Mouse (Mus musculus): ENCODE measurements at regions not wholly inside any gene's neighbourhood (a gene's known extent, or its start where the extent isn't known, plus 50 kb on each side); places are given as distances from the start of the nearest gene placed in this dataset.

DNA sequence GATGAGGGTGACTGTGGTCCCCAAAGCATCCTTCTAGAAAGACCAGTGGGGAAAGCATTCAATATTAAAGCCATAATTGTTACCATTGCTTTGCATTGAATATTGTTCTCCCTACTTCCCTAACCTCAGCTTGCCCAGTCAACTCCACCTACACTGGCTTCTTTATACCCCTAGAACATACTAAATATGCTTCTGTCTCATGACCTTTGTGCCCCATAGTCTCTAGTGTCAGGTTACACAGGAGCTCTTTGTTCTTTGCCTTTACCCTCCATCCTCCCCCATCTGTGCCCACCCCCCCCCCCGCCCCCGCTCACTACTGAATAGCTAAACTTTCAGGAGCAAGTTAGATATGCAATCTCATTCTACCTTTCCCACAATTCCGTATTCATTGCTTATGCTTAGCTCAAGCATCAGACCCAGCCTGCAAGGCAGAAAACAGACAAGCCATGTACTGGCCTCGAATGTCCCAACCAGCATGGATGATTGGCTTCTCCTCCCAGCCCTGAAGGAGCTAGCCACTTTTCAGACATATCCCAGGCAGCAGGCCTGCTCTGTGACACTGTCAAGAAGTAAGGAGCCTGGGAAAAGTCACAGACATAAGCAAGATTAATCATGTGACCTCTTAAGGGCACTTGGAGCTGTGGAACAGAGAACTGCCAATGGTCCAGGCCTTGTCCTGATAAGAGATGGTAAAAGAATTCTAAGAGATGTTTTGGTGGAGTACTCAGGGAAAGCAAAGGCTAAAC, 410.4 kb downstream of the Insc start:
- Histone ChIP-seq H3K4me3 (ENCODE audit: insufficient read depth, low read length) (no peak overlapping the region), H3K27ac (ENCODE audit: insufficient read depth, low read length) (no peak overlapping the region), H3K4me1 (ENCODE audit: control insufficient read depth, insufficient read depth, low read length) (no peaks in the 10 kb centered on the region)
- no peak for TF ChIP-seq POLR2A (IDR thresholded peaks at IDR 0.05; ENCODE audit: low read depth, low read length)
- no peak for TF ChIP-seq CTCF (IDR thresholded peaks at IDR 0.05; ENCODE audit: borderline replicate concordance, insufficient read depth, low read length)

DNA sequence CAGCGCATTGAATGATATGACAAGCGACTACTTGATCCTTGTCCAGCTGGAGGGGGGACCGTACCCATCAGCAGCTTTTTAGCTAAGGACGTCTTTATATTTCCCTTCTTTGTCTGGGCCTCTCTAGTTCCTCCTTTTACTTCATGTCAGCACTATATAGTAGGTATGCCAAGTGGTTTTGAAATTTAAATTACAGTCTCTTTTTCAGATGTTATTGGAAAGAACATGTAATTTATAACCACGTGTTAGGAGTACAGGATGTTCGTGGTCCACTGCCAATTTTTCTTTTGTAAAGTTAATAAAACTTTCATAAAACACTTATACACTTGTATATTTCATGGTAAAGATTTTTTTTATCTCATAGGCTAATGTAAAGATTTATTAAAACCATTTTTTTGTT, 426.5 kb downstream of the Insc start:
- Histone ChIP-seq H3K4me3 (ENCODE audit: insufficient read depth, low read length) (no peak overlapping the region), H3K27ac (ENCODE audit: insufficient read depth, low read length) (no peak overlapping the region)
- no peak for TF ChIP-seq POLR2A (IDR thresholded peaks at IDR 0.05; ENCODE audit: low read depth, low read length)
- no peak for TF ChIP-seq CTCF (IDR thresholded peaks at IDR 0.05; ENCODE audit: borderline replicate concordance, insufficient read depth, low read length)

DNA sequence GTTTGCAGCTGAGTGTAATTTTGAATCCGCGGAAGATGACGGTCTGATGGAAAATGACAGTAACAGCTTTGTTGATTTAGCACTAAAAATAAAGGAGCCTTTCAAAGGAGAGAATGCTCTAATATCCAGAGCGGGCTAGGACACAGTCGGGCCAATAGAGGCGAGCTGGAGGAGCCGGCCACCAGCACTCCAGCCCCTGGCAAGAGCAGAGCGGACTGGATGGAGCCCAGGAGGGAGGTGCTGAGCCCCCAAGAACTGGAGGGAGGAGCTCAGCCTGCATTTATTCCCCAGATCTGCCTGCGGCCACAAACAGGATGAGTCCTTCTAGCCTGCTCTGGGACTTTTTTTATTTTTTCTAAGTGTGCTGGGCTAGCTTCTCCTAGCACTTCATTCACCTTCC, 426.9 kb downstream of the Insc start:
- TF ChIP-seq POLR2A (IDR thresholded peaks at IDR 0.05; ENCODE audit: low read depth, low read length) (no peak), CTCF (IDR thresholded peaks at IDR 0.05; ENCODE audit: borderline replicate concordance, insufficient read depth, low read length) (no peak)
- H3K4me1 ChIP-seq (ENCODE audit: control insufficient read depth, insufficient read depth, low read length), result no peaks in the 10 kb centered on the region
- H3K4me3 ChIP-seq (ENCODE audit: insufficient read depth, low read length), result no peak overlapping the region
- H3K27ac ChIP-seq (ENCODE audit: insufficient read depth, low read length), result no peak overlapping the region

More for the DNA sequence above, 426.5 kb downstream of the Insc start:
- no peaks in the 10 kb centered on the region for H3K4me1 ChIP-seq (ENCODE audit: control insufficient read depth, insufficient read depth, low read length)

DNA sequence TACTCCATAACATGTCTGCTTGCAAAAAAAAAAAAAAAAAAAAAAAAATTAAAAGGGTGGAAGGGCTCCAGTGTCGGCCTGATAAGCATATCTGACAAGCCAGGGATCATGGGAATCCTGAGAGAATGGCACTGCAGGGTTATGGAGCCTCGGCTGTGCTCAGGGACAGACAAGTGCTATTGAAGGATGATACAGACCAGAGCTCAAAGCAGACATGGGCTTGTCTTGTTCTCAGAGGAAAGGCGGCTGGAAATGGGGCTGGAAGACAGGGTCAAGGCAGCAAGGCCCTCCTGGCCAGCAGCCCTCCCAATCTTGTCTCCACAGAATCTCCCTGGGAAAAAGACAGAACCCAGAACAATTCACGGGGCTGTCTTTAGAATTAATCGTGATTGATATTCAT, 449.0 kb downstream of the Insc start:
- TF ChIP-seq POLR2A (IDR thresholded peaks at IDR 0.05; ENCODE audit: low read depth, low read length), result no peak
- no peak for TF ChIP-seq CTCF (IDR thresholded peaks at IDR 0.05; ENCODE audit: borderline replicate concordance, insufficient read depth, low read length)
- no peak overlapping the region for H3K27ac ChIP-seq (ENCODE audit: insufficient read depth, low read length)

DNA sequence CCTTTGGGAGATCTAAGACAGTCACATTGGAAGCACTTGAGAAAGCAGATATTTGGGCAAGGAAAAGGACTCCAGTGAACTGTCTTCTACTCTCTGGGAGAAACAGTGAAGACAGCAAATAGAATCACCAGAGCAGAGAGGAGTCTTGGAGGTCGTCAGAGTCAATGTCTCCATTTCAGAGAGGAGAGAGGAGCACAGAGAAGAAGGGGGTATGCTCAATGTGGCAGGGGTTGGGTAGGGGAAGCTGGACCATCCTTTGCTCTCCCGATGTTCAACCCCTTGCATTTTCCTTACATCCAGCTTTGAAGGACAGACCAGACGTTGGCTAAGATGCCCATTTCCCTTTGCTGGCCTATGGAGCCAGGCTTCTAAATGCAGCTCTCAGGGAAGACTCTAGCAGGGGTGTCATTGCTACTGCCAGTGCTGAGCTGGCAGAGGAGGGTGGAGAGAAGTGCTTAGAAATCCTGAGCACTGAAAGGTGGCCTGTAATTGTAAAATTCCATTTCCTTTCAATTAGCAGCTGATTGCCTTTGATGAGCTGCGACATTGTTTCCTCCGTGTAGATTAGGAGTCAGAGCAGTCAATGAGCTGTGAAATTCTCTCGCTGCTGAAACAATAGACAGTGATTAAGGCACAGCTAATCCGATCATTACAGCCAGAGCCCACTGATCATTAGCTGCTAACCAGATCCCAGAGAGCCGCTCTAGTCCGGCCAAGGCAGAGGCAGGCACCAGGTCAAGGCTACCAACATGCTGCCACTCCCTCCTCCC, 449.7 kb downstream of the Insc start:
- H3K4me1 ChIP-seq (ENCODE audit: control insufficient read depth, insufficient read depth, low read length), result no peaks in the 10 kb centered on the region
- TF ChIP-seq POLR2A (IDR thresholded peaks at IDR 0.05; ENCODE audit: low read depth, low read length) (no peak), CTCF (IDR thresholded peaks at IDR 0.05; ENCODE audit: borderline replicate concordance, insufficient read depth, low read length) (no peak)
- H3K27ac ChIP-seq (ENCODE audit: insufficient read depth, low read length), result no peak overlapping the region
- H3K4me3 ChIP-seq (ENCODE audit: insufficient read depth, low read length), result no peak overlapping the region

More for the DNA sequence above, 449.0 kb downstream of the Insc start:
- H3K4me1 ChIP-seq (ENCODE audit: control insufficient read depth, insufficient read depth, low read length), result no peaks in the 10 kb centered on the region
- no peak overlapping the region for H3K4me3 ChIP-seq (ENCODE audit: insufficient read depth, low read length)

DNA sequence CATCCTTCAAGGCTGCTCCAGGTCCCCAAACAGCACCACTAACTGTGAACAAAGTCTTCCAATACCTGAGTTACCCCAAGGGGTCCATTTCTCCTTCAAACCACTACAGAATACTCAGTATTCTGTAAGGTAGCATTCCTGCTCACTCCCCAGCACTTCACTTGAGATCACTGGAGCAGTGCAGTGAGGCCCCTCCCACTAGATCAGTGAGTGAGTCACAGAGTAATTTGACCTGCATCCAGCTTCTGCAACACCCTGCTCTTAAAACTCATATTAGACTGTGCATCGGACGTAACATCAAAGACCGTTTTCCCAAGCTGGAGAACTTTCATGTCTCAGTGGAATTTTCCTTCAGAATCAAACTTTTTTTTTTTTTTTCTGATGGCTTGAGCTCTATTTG, 461.4 kb downstream of the Insc start:
- Histone ChIP-seq H3K27ac (ENCODE audit: insufficient read depth, low read length) (no peak overlapping the region), H3K4me3 (ENCODE audit: insufficient read depth, low read length) (no peak overlapping the region), H3K4me1 (ENCODE audit: control insufficient read depth, insufficient read depth, low read length) (no peaks in the 10 kb centered on the region; the same call in 1 of the 2 replicates)
- TF ChIP-seq CTCF (IDR thresholded peaks at IDR 0.05; ENCODE audit: borderline replicate concordance, insufficient read depth, low read length), result no peak
- no peak for TF ChIP-seq POLR2A (IDR thresholded peaks at IDR 0.05; ENCODE audit: low read depth, low read length)

DNA sequence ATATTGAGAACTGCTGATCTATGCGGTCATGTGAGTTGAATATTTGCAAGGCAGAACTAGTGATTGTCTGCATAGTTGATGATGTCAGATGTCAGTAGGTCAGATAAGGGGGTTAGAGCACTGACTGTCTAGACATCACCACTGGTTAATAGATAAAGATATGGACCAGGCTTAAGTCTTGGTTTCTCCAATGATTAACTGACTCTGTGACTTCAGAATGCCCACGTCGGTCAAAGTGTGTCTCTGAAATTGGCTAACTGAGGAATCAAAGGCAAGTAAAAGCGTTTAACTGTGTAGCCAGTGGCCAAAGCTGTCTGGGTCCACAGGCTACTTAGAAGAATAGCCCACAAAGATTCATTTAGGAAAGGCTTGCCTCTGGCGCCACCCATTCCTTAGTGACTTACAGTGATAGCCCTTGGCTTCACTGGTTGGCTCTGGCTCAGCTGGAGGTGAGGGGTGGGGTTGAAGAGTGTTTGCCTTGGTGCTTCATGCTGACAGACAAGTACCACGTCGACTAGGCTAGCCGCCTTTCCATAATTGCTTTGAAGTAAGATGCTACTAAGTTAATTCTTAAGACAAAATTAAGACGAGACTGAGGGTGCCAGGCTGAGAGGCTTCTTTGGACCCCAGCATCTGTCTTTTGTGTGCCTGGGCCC, 463.1 kb downstream of the Insc start:
- Histone ChIP-seq H3K27ac (ENCODE audit: insufficient read depth, low read length) (no peak overlapping the region), H3K4me1 (ENCODE audit: control insufficient read depth, insufficient read depth, low read length) (no peaks in the 10 kb centered on the region; the same call in 1 of the 2 replicates), H3K4me3 (ENCODE audit: insufficient read depth, low read length) (no peak overlapping the region)
- TF ChIP-seq CTCF (IDR thresholded peaks at IDR 0.05; ENCODE audit: borderline replicate concordance, insufficient read depth, low read length) (no peak), POLR2A (IDR thresholded peaks at IDR 0.05; ENCODE audit: low read depth, low read length) (no peak)

DNA sequence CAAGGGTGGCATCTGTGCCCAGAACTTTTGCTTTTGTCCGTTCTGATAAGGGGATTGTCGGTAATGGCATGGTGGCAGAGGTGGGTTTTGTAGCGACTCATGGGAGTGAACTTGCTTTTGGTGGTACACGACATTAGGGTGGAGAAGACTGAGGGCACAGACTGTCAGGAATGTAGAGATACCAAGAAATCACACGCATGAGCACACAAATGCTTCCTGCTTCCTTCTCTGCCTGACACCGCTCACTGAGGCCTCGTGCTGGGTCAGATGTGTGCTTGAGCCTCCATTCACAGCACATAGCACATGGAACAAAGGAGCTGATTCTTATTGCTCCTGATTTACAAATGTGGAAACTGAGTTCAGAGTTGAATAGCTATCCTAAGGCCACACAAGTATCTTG, 465.3 kb downstream of the Insc start:
- Histone ChIP-seq H3K4me3 (ENCODE audit: insufficient read depth, low read length) (no peak overlapping the region), H3K27ac (ENCODE audit: insufficient read depth, low read length) (no peak overlapping the region), H3K4me1 (ENCODE audit: control insufficient read depth, insufficient read depth, low read length) (no peaks in the 10 kb centered on the region; the same call in 1 of the 2 replicates)
- TF ChIP-seq CTCF (IDR thresholded peaks at IDR 0.05; ENCODE audit: borderline replicate concordance, insufficient read depth, low read length), result no peak
- TF ChIP-seq POLR2A (IDR thresholded peaks at IDR 0.05; ENCODE audit: low read depth, low read length), result no peak

DNA sequence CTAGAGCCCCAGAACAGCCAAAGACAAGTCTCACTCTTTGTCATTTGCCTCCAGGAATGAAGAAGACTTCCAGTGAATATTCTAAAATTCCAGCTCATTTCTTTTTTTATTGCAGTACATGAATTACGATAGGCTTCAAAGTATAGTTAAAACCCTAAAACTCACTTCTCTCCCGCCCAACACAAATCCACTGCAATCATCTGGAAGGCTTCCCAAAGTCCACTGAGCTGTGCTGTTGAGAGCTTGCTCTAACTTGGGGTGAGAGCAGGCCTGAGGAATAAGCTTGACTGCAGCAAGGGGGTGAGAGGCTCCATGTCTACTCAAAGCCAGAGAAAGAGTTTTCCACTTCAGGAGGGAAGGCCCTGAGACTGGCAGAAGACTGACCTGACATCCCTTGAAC, 466.5 kb downstream of the Insc start:
- Histone ChIP-seq H3K4me3 (ENCODE audit: insufficient read depth, low read length) (no peak overlapping the region), H3K4me1 (ENCODE audit: control insufficient read depth, insufficient read depth, low read length) (no peaks in the 10 kb centered on the region; the same call in 1 of the 2 replicates), H3K27ac (ENCODE audit: insufficient read depth, low read length) (no peak overlapping the region)
- no peak for TF ChIP-seq POLR2A (IDR thresholded peaks at IDR 0.05; ENCODE audit: low read depth, low read length)
- TF ChIP-seq CTCF (IDR thresholded peaks at IDR 0.05; ENCODE audit: borderline replicate concordance, insufficient read depth, low read length), result no peak
